In genomic region chr9:79805426-79805825, GRCm38 (mm10) we compare ENCODE assay signal across 25 mouse cellular contexts.
"Had no signal": no experiment of that assay in that cellular context is flagged by ENCODE, and none has a peak within 500 bp of the region (broad histone marks: within the 10 kb centered on the region; RNA-seq: fewer than 3 reads in every experiment).

No protein-coding gene starts in this region.

- H3K36me3 ChIP-seq: heart, embryonic 10.5 days; heart, embryonic 12.5 days; hindbrain, embryonic 10.5 days; hindbrain, embryonic 12.5 days; intestine, embryonic 15.5 days; limb, embryonic 10.5 days; limb, embryonic 12.5 days; liver, embryonic 13.5 days; liver, embryonic 15.5 days had no signal

- DNase-seq: gastrocnemius, adult 2 months; gastrocnemius, postnatal 10 days; gastrocnemius, postnatal 25 days; heart, adult 18-20 months; heart, postnatal 10 days; heart, postnatal 4 days; kidney, postnatal 4 days; liver; liver, embryonic 13.5 days had no signal

- H3K9me3 ChIP-seq: heart, embryonic 10.5 days; heart, embryonic 12.5 days; hindbrain, embryonic 10.5 days; hindbrain, embryonic 12.5 days; intestine, embryonic 15.5 days; limb, embryonic 10.5 days; limb, embryonic 12.5 days; liver, embryonic 13.5 days; liver, embryonic 15.5 days had no signal

- H3K4me2 ChIP-seq: heart, embryonic 12.5 days; hindbrain, embryonic 12.5 days; hindbrain, embryonic 14.5 days; intestine, embryonic 15.5 days; limb, embryonic 12.5 days; liver, embryonic 11.5 days; liver, embryonic 13.5 days; liver, embryonic 15.5 days had no signal

- H3K4me1 ChIP-seq: hindbrain, embryonic 12.5 days; intestine, embryonic 15.5 days; limb, embryonic 12.5 days; liver, embryonic 15.5 days had no signal

- H3K4me3 ChIP-seq: gastrocnemius, adult 2 months; heart, embryonic 10.5 days; heart, embryonic 12.5 days; hindbrain, embryonic 10.5 days; hindbrain, embryonic 12.5 days; intestine, embryonic 15.5 days; layer of hippocampus, adult 2 months; left cerebral cortex, adult 2 months; limb, embryonic 10.5 days; limb, embryonic 12.5 days; liver, embryonic 13.5 days; liver, embryonic 15.5 days had no signal

- H3K9ac ChIP-seq: heart, embryonic 12.5 days; hindbrain, embryonic 12.5 days; hindbrain, embryonic 14.5 days; intestine, embryonic 15.5 days; limb, embryonic 12.5 days; liver, embryonic 13.5 days; liver, embryonic 15.5 days had no signal

- ATAC-seq: hindbrain, embryonic 16.5 days; inflammation-experienced regulatory T-cells, adult 6 months; intestine, embryonic 15.5 days; intestine, postnatal 0 days had no signal

- H3K27me3 ChIP-seq: heart, embryonic 12.5 days; hindbrain, embryonic 12.5 days; intestine, embryonic 15.5 days; limb, embryonic 12.5 days; liver, embryonic 13.5 days; liver, embryonic 15.5 days had no signal

- H3K27ac ChIP-seq: gastrocnemius, adult 2 months; heart, embryonic 10.5 days; hindbrain, embryonic 10.5 days; hindbrain, embryonic 12.5 days; hindbrain, embryonic 14.5 days; intestine, embryonic 15.5 days; kidney, postnatal 0 days; layer of hippocampus, adult 2 months; left cerebral cortex, adult 2 months; limb, embryonic 10.5 days; limb, embryonic 12.5 days; liver, embryonic 13.5 days; liver, embryonic 15.5 days had no signal
